Mouse (Mus musculus) liver, adult (tissue): ENCODE measurements around the gene Gm17428.

ENCODE experiments used
- GATA4 ChIP-seq: IDR thresholded peaks from 2 replicates; pipeline ENCODE4 v1.6.1; 2014; ENCODE audit warnings: mild to moderate bottlenecking, low read length; ENCODE audit not compliant: insufficient replicate concordance

Gene Gm17428

GRCm38 (mm10) chr14:54976633-54977032, at the start of gene Gm17428:
TSS of gene Gm17428 (plus strand) at chr14:54976933.
- no peak for TF ChIP-seq GATA4

- TF ChIP-seq GATA4, result no peak
Observed at GRCm38 (mm10) chr14:54927296-54927695, 49.4 kb upstream of the Gm17428 start.

- TF ChIP-seq GATA4, result no peak
Observed at GRCm38 (mm10) chr14:54929801-54930200, 46.9 kb upstream of the Gm17428 start.

GRCm38 (mm10) chr14:54930431-54930830, 46.3 kb upstream of the Gm17428 start:
- no peak for TF ChIP-seq GATA4

GRCm38 (mm10) chr14:54932645-54933150, 44.0 kb upstream of the Gm17428 start, which contains the start of gene Il25:
TSS of gene Il25 (plus strand) at chr14:54932695.
- no peak for TF ChIP-seq GATA4

GRCm38 (mm10) chr14:54935904-54936830, 40.6 kb upstream of the Gm17428 start, which contains the start of gene Cmtm5:
TSS of gene Cmtm5 (plus strand) at chr14:54936261.
- TF ChIP-seq GATA4, result no peak

- no peak for TF ChIP-seq GATA4
Observed at GRCm38 (mm10) chr14:54936831-54937160, 39.9 kb upstream of the Gm17428 start.

GRCm38 (mm10) chr14:54937361-54938182, 39.2 kb upstream of the Gm17428 start:
- TF ChIP-seq GATA4, result no peak

- TF ChIP-seq GATA4, result no peak
Observed at GRCm38 (mm10) chr14:54938431-54939219, 38.1 kb upstream of the Gm17428 start.

- no peak for TF ChIP-seq GATA4
Observed at GRCm38 (mm10) chr14:54939434-54940175, 37.1 kb upstream of the Gm17428 start.

- no peak for TF ChIP-seq GATA4
Observed at GRCm38 (mm10) chr14:54940176-54940530, 36.6 kb upstream of the Gm17428 start.

- TF ChIP-seq GATA4, result no peak
Observed at GRCm38 (mm10) chr14:54941024-54941978, 35.4 kb upstream of the Gm17428 start.

GRCm38 (mm10) chr14:54942479-54942878, 34.3 kb upstream of the Gm17428 start:
- TF ChIP-seq GATA4, result no peak
